Mouse (Mus musculus) myocyte (in vitro differentiated cells): ENCODE data around the gene Aff1. TPM values are rescaled to one million over a fixed set of nuclear protein-coding genes. Genes with fewer than 3 reads are reported as not detected.

Experiments
- H3K27me3 ChIP-seq: one replicate; pipeline ENCODE4 v1.6.1; 2011; ENCODE audit not compliant: control insufficient read depth, insufficient read depth, insufficient read length
- H3K36me3 ChIP-seq: one replicate; pipeline ENCODE4 v1.6.1; 2011; ENCODE audit not compliant: control insufficient read depth, insufficient read depth
- H3K4me2 ChIP-seq: one replicate; pipeline ENCODE4 v1.6.1; 2011; ENCODE audit warnings: low read depth, control low read depth
- H3K4me3 ChIP-seq: one replicate; pipeline ENCODE4 v1.5.1; 2011; ENCODE audit warnings: mild to moderate bottlenecking, control low read depth, moderate library complexity
- H3K79me2 ChIP-seq: one replicate; pipeline ENCODE4 v1.6.1; 2011; ENCODE audit not compliant: control insufficient read depth, insufficient read depth
- H3ac ChIP-seq: one replicate; pipeline ENCODE4 v1.6.1; 2011; ENCODE audit not compliant: control insufficient read depth, insufficient read length
- CEBPB ChIP-seq: IDR thresholded peaks from 2 replicates; pipeline ENCODE4 v1.6.1; 2011; ENCODE audit warnings: mild to moderate bottlenecking, moderate library complexity; ENCODE audit not compliant: poor library complexity, insufficient read depth, severe bottlenecking
- E2F4 ChIP-seq: IDR thresholded peaks from one replicate; pipeline ENCODE4 v1.6.1; 2011; ENCODE audit warnings: mild to moderate bottlenecking, control low read depth, moderate library complexity; ENCODE audit not compliant: insufficient read depth
- MAX ChIP-seq: IDR thresholded peaks from one replicate; pipeline ENCODE4 v1.6.1; 2011; ENCODE audit warnings: low read depth, mild to moderate bottlenecking, control low read depth
- MYOD1 ChIP-seq, 3 experiments: IDR thresholded peaks; one replicate each; pipeline ENCODE4 v1.6.1; 2011; ENCODE audit warnings: control low read depth in 2 of 3, low read depth in 2 of 3, mild to moderate bottlenecking in 2 of 3, moderate library complexity in 1 of 3; ENCODE audit not compliant: insufficient read length in 2 of 3, control insufficient read depth in 1 of 3
- MYOG ChIP-seq, 3 experiments: IDR thresholded peaks; one replicate each; pipeline ENCODE4 v1.6.1; 2011; ENCODE audit warnings: control low read depth in 2 of 3, low read depth in 2 of 3, mild to moderate bottlenecking in 2 of 3; ENCODE audit not compliant: insufficient read length in 2 of 3, control insufficient read depth in 1 of 3, insufficient read depth in 1 of 3
- POLR2A ChIP-seq: IDR thresholded peaks from one replicate; pipeline ENCODE4 v1.6.1; 2011; ENCODE audit warnings: low read depth, mild to moderate bottlenecking, control low read depth, moderate library complexity; ENCODE audit not compliant: insufficient read length
- POLR2AphosphoS2 ChIP-seq: IDR thresholded peaks from one replicate; pipeline ENCODE4 v1.6.1; 2011; ENCODE audit warnings: low read depth, control low read depth; ENCODE audit not compliant: insufficient read length
- REST ChIP-seq: IDR thresholded peaks from one replicate; pipeline ENCODE4 v1.6.1; 2011; ENCODE audit warnings: mild to moderate bottlenecking, control low read depth, moderate library complexity; ENCODE audit not compliant: insufficient read depth, insufficient read length
- SRF ChIP-seq: IDR thresholded peaks from one replicate; pipeline ENCODE4 v1.6.1; 2011; ENCODE audit warnings: low read depth; ENCODE audit not compliant: control insufficient read depth, insufficient read length
- TCF12 ChIP-seq: IDR thresholded peaks from one replicate; pipeline ENCODE4 v1.6.1; 2011; ENCODE audit warnings: mild to moderate bottlenecking, control low read depth; ENCODE audit not compliant: poor library complexity, insufficient read depth, severe bottlenecking
- TCF3 ChIP-seq: IDR thresholded peaks from one replicate; pipeline ENCODE4 v1.6.1; 2011; ENCODE audit warnings: low read depth, control low read depth; ENCODE audit not compliant: insufficient read length
- USF1 ChIP-seq: IDR thresholded peaks from one replicate; pipeline ENCODE4 v1.6.1; 2011; ENCODE audit warnings: low read depth, mild to moderate bottlenecking, control low read depth, moderate library complexity
- polyA plus RNA-seq: library from polyadenylated mRNA; unstranded; fragments of >200 nt; fragmentation: generic; extraction: Trizol; gene quantifications from one replicate; pipeline ENCODE4 v1.2.1, GENCODE M21; 2012; ENCODE audit warnings: missing spikeins

Aff1 gene
- polyA plus RNA-seq, 1 experiment, result 16.4 TPM

GRCm38 (mm10) chr5:103754330-103755134 lies 62.4 kb downstream of the Aff1 start:
- TF ChIP-seq MAX, result no peak
- no peak for TF ChIP-seq USF1
- TF ChIP-seq MYOG (IDR thresholded peaks at IDR 0.05; ENCODE audit: control insufficient read depth in 1 of 3, insufficient read depth in 1 of 3, insufficient read length in 2 of 3, low read depth in 2 of 3), result no peak
- no peak for TF ChIP-seq POLR2A
- TF ChIP-seq SRF, result no peak
- TF ChIP-seq POLR2AphosphoS2, result no peak
- TF ChIP-seq REST, result no peak
- 0 out of 2 replicates have a peak, but pooled peaks have one; percentile 24 for TF ChIP-seq CEBPB
- no peak for TF ChIP-seq E2F4
- TF ChIP-seq MYOD1 (IDR thresholded peaks at IDR 0.05; ENCODE audit: control insufficient read depth in 1 of 3, insufficient read length in 2 of 3, low read depth in 2 of 3), result peak in 1 of 3 experiments; percentile 12
- peaks cover 59% of the 10 kb centered on the region for H3K79me2 ChIP-seq
- H3K4me3 ChIP-seq, result peak overlapping the region; percentile 83

GRCm38 (mm10) chr5:103755135-103755487 lies 62.9 kb downstream of the Aff1 start:
- Histone ChIP-seq H3ac (peak overlapping the region; percentile 100), H3K27me3 (no peaks in the 10 kb centered on the region), H3K79me2 (peaks cover 65% of the 10 kb centered on the region), H3K36me3 (no peaks in the 10 kb centered on the region), H3K4me3 (peak overlapping the region; percentile 83), H3K4me2 (peak overlapping the region; percentile 70)
- TF ChIP-seq TCF3 (no peak), MYOG (IDR thresholded peaks at IDR 0.05; ENCODE audit: control insufficient read depth in 1 of 3, insufficient read depth in 1 of 3, insufficient read length in 2 of 3, low read depth in 2 of 3) (no peak), POLR2A (no peak), TCF12 (no peak), MAX (no peak), REST (no peak), CEBPB (no peak), USF1 (no peak), E2F4 (no peak), POLR2AphosphoS2 (no peak), MYOD1 (IDR thresholded peaks at IDR 0.05; ENCODE audit: control insufficient read depth in 1 of 3, insufficient read length in 2 of 3, low read depth in 2 of 3) (no peak), SRF (no peak)

More at GRCm38 (mm10) chr5:103754330-103755134, 62.4 kb downstream of the Aff1 start:
- Histone ChIP-seq H3K4me2 (peak overlapping the region; percentile 70), H3ac (peak overlapping the region; percentile 100), H3K27me3 (no peaks in the 10 kb centered on the region), H3K36me3 (no peaks in the 10 kb centered on the region)

GRCm38 (mm10) chr5:103756231-103756714 lies 64.1 kb downstream of the Aff1 start:
- H3K4me3 ChIP-seq, result peak overlapping the region; percentile 83
- no peak overlapping the region for H3ac ChIP-seq

GRCm38 (mm10) chr5:103758491-103758890 lies 66.3 kb downstream of the Aff1 start:
- Histone ChIP-seq H3K4me2 (peak overlapping the region; percentile 70), H3K79me2 (peaks cover 92% of the 10 kb centered on the region), H3K36me3 (no peaks in the 10 kb centered on the region), H3K27me3 (no peaks in the 10 kb centered on the region), H3ac (no peak overlapping the region), H3K4me3 (no peak overlapping the region)
- TF ChIP-seq USF1, result peak; percentile 36
- TF ChIP-seq CEBPB, result 0 out of 2 replicates have a peak, but pooled peaks have one; percentile 3
- TF ChIP-seq SRF, result no peak

More at GRCm38 (mm10) chr5:103756231-103756714, 64.1 kb downstream of the Aff1 start:
- no peak for TF ChIP-seq TCF12
- no peak for TF ChIP-seq POLR2AphosphoS2
- no peaks in the 10 kb centered on the region for H3K36me3 ChIP-seq
- peaks cover 70% of the 10 kb centered on the region for H3K79me2 ChIP-seq
- peak overlapping the region; percentile 70 for H3K4me2 ChIP-seq
- no peaks in the 10 kb centered on the region for H3K27me3 ChIP-seq

GRCm38 (mm10) chr5:103759489-103760424 lies 67.6 kb downstream of the Aff1 start:
- peaks cover 100% of the 10 kb centered on the region for H3K79me2 ChIP-seq
- H3K4me3 ChIP-seq, result no peak overlapping the region
- H3ac ChIP-seq, result no peak overlapping the region
- no peaks in the 10 kb centered on the region for H3K36me3 ChIP-seq
- H3K27me3 ChIP-seq, result no peaks in the 10 kb centered on the region
- peak overlapping the region; percentile 92 for H3K4me2 ChIP-seq
- no peak for TF ChIP-seq SRF
- no peak for TF ChIP-seq MAX
- no peak for TF ChIP-seq MYOG (IDR thresholded peaks at IDR 0.05; ENCODE audit: control insufficient read depth in 1 of 3, insufficient read depth in 1 of 3, insufficient read length in 2 of 3, low read depth in 2 of 3)
- no peak for TF ChIP-seq CEBPB
- no peak for TF ChIP-seq POLR2AphosphoS2
- no peak for TF ChIP-seq USF1
- no peak for TF ChIP-seq E2F4
- no peak for TF ChIP-seq MYOD1 (IDR thresholded peaks at IDR 0.05; ENCODE audit: control insufficient read depth in 1 of 3, insufficient read length in 2 of 3, low read depth in 2 of 3)
- TF ChIP-seq TCF3, result no peak
- no peak for TF ChIP-seq REST
- no peak for TF ChIP-seq TCF12
